Mouse (Mus musculus): ENCODE measurements at regions not wholly inside any gene's neighbourhood (a gene's known extent, or its start where the extent isn't known, plus 50 kb on each side); places are given as distances from the start of the nearest gene placed in this dataset.
"Not testable (repeated sequence)": the region's sequence is repeated elsewhere in the genome, so short reads cannot be mapped to it uniquely, and the experiment has no call there.

GRCm38 (mm10) chr3:56980593-56981304, 321.0 kb downstream of the Tm4sf1 start:
- DNase-seq, result no peak

- DNase-seq, result no peak
Observed at GRCm38 (mm10) chr3:56966008-56966407, 335.8 kb downstream of the Tm4sf1 start.

DNA sequence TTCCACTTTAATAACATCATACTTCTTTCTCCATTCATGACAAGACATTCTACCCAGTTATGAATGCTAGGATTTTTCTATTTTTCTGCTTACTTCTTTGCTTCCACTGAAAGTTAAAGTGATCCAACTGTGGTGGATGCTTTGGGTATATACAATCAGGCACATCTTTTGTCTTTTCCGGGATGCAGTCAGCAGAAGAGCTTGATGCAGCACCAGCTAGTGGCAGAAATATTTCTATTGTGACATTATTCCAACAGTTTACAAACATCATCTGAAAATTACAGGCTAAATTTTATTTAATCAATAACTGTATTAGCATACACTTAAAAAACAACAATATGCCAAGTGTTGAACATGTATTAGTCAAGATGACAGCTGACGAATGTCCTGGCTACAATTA, 336.3 kb downstream of the Tm4sf1 start:
- DNase-seq, result no peak

DNA sequence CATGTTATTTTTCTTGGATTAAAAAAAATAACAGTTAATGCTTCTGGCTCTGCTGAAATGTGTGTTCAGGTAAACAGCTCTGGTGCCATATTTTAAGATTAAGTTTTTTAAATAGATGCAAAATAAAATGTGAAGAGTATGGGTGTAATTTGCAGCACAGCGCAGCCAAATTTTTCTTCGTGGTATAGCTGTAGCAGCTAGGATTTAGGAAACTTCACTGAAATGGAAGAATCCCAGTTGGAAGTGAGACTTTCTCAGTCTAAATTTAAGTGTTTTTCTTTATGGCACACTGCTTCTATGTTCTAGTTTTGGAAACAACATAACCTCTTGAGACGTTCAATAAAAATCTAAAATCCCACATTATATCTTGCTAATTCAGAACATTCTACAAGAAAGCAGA, 337.6 kb downstream of the Tm4sf1 start:
- DNase-seq, result no peak

GRCm38 (mm10) chr3:56963251-56963650, 338.5 kb downstream of the Tm4sf1 start:
- DNase-seq, result no peak

DNA sequence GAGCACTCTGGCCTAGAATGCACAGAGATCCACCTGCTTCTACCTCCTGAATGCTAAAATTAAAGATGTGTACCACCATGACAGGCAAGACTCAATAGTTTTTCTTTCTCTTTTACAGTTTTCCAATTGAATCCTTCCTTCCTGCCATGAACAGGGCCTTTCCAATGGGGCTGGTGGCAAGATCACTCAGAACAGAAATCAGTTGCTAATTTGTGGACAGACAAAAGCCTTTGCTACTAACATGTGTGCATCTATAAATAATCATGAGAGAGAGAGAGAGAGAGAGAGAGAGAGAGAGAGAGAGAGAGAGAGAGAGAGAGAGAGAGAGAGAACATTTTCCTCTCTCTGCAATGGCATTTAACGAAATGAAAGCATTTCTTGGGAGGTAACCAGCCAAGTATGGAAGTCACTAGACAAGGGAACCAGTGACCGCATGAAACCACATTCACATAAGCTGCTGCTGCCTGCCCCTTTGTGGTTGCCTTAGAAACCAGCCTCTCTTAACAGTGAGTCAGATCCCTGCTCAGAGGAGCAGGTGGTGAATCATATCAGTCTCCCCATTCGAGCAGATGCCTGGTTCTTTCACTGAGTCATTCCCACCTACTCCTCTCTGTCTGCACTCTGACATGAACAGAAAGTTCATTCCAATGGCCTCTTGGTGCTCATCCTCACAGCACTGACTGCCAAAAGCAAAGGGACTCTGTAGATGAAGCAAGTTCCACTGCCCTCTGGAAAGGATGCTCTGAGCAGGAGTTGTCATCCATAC, 339.4 kb downstream of the Tm4sf1 start:
- DNase-seq, result peak; percentile 54

- no peak for DNase-seq
Observed at GRCm38 (mm10) chr3:56956978-56957377, 344.8 kb downstream of the Tm4sf1 start.

DNA sequence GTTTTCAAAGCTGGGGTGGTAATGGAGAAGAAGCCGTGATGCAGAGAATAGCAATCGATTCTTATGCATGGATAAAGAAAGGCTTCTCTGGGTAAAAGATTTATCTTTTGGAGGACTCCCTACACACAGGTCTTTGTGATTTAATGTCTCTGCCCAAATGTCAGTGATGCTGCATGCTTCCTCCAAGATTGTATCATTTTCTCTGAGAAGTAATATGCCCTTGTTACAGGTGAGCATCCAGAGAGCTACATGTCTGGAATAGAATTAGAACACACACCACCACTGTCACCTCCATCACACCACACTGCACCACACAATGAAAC, 346.0 kb downstream of the Tm4sf1 start:
- DNase-seq, result no peak

DNA sequence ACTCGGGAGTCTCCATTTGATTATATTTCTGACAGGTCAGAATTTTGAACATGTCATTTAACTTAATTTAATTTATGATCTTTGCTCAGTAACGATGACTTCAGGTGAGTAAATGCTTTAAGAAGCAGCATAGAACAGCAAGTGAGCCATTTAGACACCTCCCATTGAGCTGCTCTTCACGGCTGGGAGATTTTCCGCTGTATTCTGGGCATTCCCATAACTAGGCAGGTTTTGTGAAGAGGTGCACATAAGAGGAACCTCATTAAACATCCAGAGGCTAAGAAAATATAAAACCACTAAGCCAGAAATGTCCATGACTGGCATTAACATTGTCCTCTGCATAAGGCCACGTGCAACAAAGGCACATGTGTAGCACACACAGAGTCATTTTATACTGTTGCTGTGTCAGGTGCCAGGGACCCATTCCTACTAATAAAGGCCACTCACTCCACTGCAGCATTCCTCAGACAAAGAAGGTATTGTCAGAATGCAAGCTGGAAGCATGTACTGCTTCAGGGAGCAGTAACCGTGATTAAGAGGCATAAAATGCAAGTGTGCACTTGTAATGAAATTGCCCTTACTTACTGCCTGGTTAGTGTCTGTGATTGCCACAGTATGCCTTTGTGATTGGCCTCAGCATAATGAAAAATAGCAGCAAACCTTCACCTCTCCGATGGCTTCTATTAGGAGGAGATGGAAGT, 346.5 kb downstream of the Tm4sf1 start:
- no peak for DNase-seq

DNA sequence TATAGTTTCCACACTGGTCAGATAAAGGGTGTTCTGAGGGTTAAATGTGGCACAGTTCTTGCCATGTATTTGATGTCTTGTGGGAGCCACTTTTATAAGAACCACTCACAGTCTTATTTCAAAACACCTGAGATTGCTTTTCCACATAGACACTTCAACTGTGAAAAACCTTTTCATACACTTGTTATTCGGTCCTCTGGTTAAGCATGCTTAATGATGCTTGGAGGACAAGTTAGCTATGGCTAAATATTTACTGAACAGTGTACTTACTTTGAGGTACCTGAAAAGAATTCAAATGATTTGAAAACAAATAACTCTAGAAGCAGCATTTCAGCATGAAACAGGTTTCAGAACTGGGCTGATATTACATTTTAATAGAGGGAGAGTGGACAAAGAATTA, 359.2 kb downstream of the Tm4sf1 start:
- DNase-seq, result not testable (repeated sequence)

DNA sequence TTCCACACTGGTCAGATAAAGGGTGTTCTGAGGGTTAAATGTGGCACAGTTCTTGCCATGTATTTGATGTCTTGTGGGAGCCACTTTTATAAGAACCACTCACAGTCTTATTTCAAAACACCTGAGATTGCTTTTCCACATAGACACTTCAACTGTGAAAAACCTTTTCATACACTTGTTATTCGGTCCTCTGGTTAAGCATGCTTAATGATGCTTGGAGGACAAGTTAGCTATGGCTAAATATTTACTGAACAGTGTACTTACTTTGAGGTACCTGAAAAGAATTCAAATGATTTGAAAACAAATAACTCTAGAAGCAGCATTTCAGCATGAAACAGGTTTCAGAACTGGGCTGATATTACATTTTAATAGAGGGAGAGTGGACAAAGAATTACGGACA, 372.8 kb downstream of the Tm4sf1 start:
- not testable (repeated sequence) for DNase-seq

GRCm38 (mm10) chr3:56898491-56898890, 403.3 kb downstream of the Tm4sf1 start:
- DNase-seq, result no peak

GRCm38 (mm10) chr3:56877062-56877461, 424.7 kb downstream of the Tm4sf1 start:
- no peak for DNase-seq

- DNase-seq, result no peak
Observed at GRCm38 (mm10) chr3:56863591-56863990, 438.2 kb downstream of the Tm4sf1 start.

- no peak for DNase-seq
Observed at GRCm38 (mm10) chr3:56859841-56860240, 441.9 kb downstream of the Tm4sf1 start.

DNA sequence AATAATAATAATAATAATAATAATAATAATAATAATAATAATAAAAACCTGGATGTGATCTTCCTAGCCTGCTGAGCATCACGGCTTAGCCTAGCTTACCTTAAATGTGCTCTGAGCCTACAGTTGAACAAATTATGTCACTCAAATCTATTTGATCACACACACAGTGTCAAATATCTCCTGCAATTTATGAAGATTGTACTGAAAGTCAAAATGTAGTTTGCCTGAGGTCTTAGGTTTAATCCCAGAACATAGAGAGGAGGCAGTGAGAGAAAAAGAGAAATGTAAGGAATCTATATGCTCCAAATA, 456.4 kb downstream of the Tm4sf1 start:
- DNase-seq, result no peak

DNA sequence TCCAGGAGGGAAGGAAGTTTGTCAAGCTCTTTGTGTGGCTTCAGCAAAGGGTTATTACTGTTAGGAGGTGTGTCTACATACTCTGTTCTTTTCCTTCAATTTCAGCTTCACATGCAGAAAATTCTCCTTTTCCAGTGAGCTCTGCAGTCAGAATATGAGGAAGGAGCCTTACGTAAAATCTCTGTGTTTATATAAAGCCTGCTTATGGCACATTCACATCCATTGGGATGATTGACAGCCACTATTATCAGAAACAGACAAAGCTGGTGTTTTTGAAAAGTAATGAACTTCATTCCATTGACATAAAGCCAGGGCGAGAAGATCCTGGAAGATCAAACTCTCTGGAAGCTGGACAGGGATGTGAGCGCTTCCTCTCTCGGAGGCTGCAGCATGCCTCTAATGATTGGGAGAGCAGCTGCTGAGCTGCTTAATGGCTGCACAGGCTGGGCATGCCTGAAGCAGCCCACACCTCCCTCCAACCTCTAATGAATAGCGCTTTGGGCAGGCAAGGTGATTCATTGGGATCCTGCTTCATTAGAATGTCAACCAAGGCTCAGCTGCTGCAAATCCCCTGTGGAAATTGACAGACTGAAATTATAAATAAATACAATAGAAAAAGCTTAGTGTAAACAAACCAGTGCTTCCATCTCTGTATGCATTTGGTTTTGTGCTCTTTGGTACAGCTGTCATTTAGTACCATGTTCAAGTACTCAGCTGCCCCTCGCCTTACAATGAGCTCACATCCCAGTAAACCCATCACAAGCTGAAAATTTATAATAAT, 456.9 kb downstream of the Tm4sf1 start:
- no peak for DNase-seq

DNA sequence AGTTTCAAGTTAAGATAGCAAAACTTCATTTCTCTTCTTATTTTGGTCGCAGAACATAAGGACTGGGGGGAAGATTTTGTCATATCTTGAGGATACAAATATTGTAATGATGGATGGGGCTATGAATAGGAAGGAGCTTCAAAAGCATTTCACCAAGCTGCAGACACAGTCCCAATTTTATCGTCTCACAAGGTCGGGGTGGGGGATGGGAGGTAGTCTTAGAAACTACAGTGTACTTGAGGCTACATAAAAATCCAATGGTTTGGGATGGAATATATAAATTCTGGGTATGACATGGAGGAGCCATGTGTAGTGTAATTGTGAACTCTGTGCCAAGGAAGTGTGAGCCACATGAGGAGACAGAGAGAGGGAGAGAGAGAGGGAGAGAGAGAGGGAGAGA, 464.6 kb downstream of the Tm4sf1 start:
- no peak for DNase-seq

- DNase-seq, result no peak
Observed at GRCm38 (mm10) chr3:56830315-56831097, 471.3 kb downstream of the Tm4sf1 start.

DNA sequence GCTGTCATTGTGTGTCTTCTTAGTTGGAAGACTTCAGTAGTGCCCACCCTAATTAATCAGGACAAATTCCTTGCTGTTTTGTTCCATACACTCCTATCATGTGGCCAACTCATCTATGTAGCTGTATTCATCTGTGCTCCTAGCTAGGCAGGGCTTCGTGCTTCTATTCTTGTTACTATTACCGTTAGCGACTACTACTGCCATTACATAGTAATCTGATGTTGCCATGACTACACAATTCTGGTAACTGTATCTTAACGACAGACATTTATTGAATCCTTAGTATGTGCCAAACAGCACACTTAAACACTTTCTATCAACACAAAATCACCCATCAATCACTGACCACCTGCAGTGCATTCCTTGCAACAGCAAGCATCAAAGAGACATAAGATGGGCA, 477.6 kb downstream of the Tm4sf1 start:
- no peak for DNase-seq

DNA sequence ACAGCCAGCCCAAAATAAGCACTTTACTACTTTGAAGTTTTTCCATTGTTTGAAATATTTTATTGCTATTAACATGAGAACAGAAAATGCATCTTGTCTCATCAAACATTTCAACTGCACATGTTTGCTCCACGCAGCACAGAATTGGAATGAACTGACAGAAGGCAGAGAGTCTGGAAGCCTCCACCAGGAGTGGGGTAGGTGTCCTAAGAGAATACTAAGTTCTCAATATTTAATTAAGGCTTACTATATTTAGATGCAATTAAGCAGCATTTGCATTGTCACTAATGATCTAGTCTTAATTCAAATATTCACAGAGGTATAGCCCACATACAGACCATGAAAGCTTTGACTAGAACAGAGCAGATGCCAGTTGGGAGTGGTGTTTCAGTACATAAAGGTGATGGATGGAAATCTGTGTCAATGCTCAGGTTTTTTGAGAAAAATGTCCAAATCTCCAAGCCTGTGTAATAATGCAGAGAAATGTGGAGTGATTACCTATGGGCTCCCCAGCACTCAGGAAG, 491.2 kb downstream of the Tm4sf1 start:
- no peak for DNase-seq

- no peak for DNase-seq
Observed at GRCm38 (mm10) chr3:56793054-56793453, 508.7 kb downstream of the Tm4sf1 start.
